Mouse (Mus musculus): ENCODE data around the gene Dqx1.

The Dqx1 gene

GRCm38 (mm10) chr6:83033249-83034185, 24.1 kb upstream of the Dqx1 start, which contains the start of the genes Dok1 and Loxl3:
Gene Dok1, minus strand, starts transcription at chr6:83033471.
Gene Loxl3, plus strand, starts transcription at chr6:83034173.
- DNase-seq (ENCODE audit: extremely low read depth, low read depth), result no peak

DNA sequence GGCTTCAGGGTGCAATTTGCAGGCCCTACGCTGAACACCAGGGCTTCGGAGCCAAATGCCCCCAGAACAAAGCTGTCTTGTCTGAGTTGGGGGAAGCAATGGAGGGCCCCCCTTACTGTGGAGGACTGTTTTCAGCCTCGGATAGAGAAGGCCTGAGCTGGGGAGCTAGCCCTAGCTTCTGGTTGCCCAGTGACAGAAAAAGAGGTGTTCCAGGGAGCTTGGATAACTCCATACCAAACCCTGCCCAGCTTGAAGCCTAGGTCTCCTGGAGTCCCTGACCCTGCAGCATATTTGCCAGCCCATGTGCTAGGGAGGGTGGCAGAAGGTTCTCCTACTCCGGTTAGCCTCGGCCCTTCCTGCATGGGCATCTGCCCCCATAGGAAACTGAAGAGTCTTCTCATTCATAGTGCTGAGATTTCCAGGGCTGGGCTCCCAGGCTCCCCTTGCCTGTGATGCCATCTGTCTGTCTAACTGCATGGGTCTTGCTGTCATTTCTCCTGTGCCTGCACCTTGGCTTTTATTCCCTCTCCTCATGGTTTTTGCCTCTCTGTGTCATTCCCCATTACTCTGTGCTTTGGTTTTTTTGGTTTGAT, 23.1 kb upstream of the Dqx1 start:
- DNase-seq (ENCODE audit: extremely low read depth, low read depth), result no peak

DNA sequence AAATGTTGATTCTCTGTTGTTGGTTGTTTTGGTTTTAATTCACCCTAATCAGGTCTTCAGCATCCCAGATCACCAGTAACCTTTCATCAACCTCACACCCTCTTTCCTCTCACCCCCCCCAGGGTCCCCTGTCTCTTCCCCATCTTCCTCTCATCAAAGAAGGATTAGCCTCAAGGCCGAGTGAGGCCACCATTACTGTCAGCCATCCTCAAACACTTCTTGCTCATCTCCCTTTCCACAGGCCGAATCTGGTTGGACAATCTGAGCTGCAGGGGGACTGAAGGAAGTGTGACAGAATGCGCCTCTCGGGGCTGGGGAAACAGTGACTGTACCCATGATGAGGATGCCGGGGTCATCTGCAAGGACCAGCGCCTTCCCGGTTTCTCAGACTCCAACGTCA, 20.5 kb upstream of the Dqx1 start:
- no peak for DNase-seq (ENCODE audit: extremely low read depth, low read depth)

GRCm38 (mm10) chr6:83038496-83039012, 19.1 kb upstream of the Dqx1 start:
- no peak for DNase-seq (ENCODE audit: extremely low read depth, low read depth)

GRCm38 (mm10) chr6:83040601-83041000, 17.0 kb upstream of the Dqx1 start:
- no peak for DNase-seq (ENCODE audit: extremely low read depth, low read depth)

GRCm38 (mm10) chr6:83043561-83043960, 14.1 kb upstream of the Dqx1 start:
- DNase-seq (ENCODE audit: extremely low read depth, low read depth), result no peak

GRCm38 (mm10) chr6:83043993-83044392, 13.7 kb upstream of the Dqx1 start:
- no peak for DNase-seq (ENCODE audit: extremely low read depth, low read depth)

GRCm38 (mm10) chr6:83044742-83045141, 12.9 kb upstream of the Dqx1 start:
- DNase-seq (ENCODE audit: extremely low read depth, low read depth), result peak; percentile 77

DNA sequence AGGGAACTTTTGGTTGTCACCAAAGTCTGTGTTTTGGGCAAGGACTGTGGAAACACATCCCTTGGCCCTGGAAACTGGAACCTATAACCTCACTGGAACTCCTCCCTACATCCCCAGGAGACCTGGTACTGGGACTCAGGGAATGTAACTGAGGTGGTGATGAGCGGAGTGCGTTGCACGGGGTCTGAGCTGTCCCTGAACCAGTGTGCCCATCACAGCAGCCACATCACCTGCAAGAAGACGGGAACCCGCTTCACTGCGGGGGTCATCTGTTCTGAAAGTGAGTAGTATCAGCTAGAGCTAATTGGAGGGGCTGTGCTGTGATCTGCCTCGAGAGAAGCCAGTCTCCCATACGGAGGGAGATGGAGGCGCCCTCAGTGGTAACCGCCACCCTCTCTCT, 8.3 kb upstream of the Dqx1 start:
- no peak for DNase-seq (ENCODE audit: extremely low read depth, low read depth)

DNA sequence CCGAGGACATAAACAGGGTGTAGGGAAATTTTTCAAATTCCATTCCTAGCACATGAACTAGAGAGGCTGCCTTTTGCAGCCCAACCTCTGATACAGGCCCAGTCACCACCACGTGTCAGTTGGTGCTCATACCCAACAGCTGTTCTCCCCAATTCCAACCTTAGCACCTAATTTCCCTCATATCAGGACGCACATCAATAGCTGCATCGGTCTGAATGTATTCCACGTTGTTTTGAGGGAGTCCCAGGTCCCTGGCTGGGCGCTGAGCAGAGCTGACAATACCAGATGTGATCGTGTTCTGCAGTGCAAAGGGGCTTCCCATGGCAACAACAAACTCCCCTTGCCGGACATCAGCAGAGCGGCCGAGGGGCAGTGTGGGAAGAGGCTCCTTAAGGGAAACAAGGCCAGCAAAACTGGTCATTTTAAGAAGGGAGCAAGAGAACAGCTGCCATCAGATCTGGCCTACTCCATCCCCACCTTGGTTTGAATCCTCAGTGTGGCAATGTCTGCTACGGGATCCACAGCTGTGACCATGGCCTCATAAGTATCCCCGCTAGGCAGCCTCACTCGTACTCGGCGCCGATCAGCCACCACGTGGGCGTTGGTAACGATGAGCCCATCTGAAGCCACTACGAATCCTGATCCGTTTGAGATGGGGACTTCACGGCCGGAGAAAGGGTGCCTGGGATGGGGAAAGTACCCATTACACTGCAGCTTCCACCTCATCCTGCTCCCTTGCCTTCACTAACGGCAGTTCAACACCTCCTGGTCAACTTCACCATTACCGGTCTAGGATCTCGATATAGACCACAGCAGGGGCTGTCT, 4.3 kb upstream of the Dqx1 start:
- DNase-seq (ENCODE audit: extremely low read depth, low read depth), result peak; percentile 44

- DNase-seq (ENCODE audit: extremely low read depth, low read depth), result peak; percentile 96
Measured at GRCm38 (mm10) chr6:83054074-83054851, 3.4 kb upstream of the Dqx1 start, which contains the start of gene Aup1. Gene Aup1, plus strand, starts transcription at chr6:83054521.

DNA sequence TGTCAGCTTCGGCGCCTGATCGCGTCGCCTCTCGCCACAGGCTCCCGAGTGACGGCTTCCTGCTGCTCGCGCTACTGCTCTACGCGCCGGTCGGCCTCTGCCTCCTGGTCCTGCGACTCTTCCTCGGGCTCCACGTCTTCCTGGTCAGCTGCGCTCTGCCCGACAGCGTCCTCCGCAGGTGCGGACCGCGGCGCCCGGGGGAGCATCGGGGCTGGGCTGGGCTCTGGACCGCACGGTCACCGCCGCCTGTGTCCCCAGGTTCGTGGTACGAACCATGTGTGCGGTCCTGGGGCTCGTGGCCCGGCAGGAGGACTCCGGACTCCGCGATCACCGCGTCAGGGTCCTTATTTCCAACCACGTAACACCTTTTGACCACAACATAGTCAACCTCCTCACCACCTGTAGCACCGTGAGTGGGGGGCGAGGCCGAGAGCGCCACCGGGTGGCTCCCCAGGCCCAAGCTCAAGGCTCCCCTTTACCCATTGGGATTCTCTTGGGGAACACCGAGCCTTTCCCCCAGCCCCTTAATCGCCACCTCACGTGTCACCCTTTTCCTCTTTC, 2.7 kb upstream of the Dqx1 start, which contains the start of gene Htra2:
Htra2 (minus strand) TSS at position 403 of the 561 bp plus-strand sequence.
- DNase-seq (ENCODE audit: extremely low read depth, low read depth), result no peak

DNA sequence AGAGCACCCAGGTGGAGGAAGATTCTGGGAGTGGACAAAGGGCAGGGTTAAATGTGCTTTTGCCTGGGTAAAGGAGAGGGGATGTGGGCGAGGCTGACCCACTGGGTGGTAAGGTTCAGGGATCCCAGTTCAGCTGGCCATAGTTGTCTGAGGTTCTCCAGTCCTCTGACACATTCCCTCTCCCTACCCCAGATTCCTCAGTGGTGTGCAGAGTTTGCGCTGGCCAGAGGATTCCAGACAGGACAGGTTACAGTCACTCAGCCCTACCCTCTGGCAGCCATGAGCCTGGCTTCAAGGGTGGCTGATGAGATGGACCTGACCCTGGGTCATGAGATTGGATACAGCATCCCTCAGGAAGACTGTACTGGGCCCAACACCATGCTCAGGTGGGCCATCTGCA, 1.1 kb downstream of the Dqx1 start:
- DNase-seq (ENCODE audit: extremely low read depth, low read depth), result no peak

- no peak for DNase-seq (ENCODE audit: extremely low read depth, low read depth)
Measured at GRCm38 (mm10) chr6:83065995-83066394, 8.4 kb downstream of the Dqx1 start.

GRCm38 (mm10) chr6:83066441-83066840, 8.8 kb downstream of the Dqx1 start:
- no peak for DNase-seq (ENCODE audit: extremely low read depth, low read depth)

GRCm38 (mm10) chr6:83068221-83068620, 10.6 kb downstream of the Dqx1 start:
- DNase-seq (ENCODE audit: extremely low read depth, low read depth), result no peak

DNA sequence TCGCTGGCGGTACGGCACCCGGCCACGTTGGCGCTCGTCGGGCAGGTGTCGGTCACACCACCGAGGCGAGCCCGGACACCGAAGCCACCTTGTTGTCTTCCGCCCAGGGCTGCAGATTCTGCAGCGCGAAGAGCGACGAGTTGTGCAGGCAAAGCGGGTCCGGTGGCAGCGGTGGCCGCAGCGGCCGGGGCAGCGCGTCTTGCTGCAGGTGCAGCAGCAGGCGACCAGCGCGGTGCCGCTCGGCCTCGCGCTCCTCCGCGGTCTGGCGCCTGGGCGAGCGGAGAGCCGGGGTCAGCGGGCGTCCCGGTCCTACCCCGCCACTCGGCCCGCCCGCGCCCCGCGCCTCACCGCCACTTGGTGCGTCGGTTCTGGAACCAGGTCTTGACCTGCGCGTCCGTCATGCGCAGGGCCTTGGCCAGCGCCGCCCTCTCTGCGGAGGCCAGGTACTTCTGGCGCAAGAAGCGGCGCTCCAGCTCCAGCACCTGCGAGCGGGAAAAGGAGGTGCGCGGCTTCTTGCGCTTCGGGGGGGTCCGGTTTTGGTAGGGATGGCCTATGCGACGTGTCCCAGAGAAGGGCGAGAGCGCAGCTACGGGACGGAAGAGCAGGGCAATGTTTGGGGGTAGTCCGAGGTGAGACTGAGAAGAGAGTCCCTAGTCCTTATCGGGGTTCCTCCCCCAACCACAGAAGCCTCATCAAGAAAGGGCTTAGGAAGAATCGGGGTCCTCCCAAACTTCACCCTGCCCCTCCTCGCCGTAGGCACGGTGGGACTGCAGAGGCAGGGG, 11.3 kb downstream of the Dqx1 start:
- no peak for DNase-seq (ENCODE audit: extremely low read depth, low read depth)

- DNase-seq (ENCODE audit: extremely low read depth, low read depth), result no peak
Measured at GRCm38 (mm10) chr6:83069488-83070246, 12.0 kb downstream of the Dqx1 start.

DNA sequence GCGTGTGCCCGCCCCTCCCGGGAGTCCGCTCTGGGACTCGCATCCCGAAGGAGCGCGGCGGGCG, 12.4 kb downstream of the Dqx1 start, which contains the start of gene Tlx2:
Tlx2 (minus strand) TSS at position 47 of the 64 bp plus-strand sequence.
- DNase-seq (ENCODE audit: extremely low read depth, low read depth), result no peak
